Mouse (Mus musculus) lung, embryonic 14.5 days (tissue): ENCODE measurements around the gene Wdr82. TPM values are rescaled to one million over a fixed set of nuclear protein-coding genes. Genes with fewer than 3 reads are reported as not detected.

Experiments
- ATAC-seq: fragments of 200-750 bp; cut with Nextera tagmentation; 2 replicates; pipeline ENCODE4 v1.8.0; 2017; ENCODE audit warnings: mild to moderate bottlenecking, moderate TSS enrichment, moderate library complexity; ENCODE audit not compliant: insufficient read depth
- DNase-seq: peaks from one replicate; pipeline ENCODE4 v3.0.0-alpha.2; 2015
- H3K27ac ChIP-seq: fragments of 300-500 bp; sonication (generic); 2 replicates; pipeline ENCODE4 v1.5.1; 2014; ENCODE audit warnings: low read depth, mild to moderate bottlenecking, moderate library complexity
- H3K27me3 ChIP-seq: fragments of 300-500 bp; sonication (generic); 2 replicates; pipeline ENCODE4 v1.6.1; 2014; ENCODE audit warnings: low read length, control low read depth; ENCODE audit not compliant: insufficient read depth
- H3K36me3 ChIP-seq: fragments of 300-500 bp; sonication (generic); 2 replicates; pipeline ENCODE4 v1.6.1; 2014; ENCODE audit warnings: control low read depth; ENCODE audit not compliant: insufficient read depth
- H3K4me1 ChIP-seq: fragments of 300-500 bp; sonication (generic); 2 replicates; pipeline ENCODE4 v1.6.1; 2014; ENCODE audit warnings: antibody characterized with exemption, control low read depth; ENCODE audit not compliant: insufficient read depth
- H3K4me2 ChIP-seq: fragments of 300-500 bp; sonication (generic); 2 replicates; pipeline ENCODE4 v1.6.1; 2014; ENCODE audit warnings: mild to moderate bottlenecking
- H3K4me3 ChIP-seq: fragments of 300-500 bp; sonication (generic); 2 replicates; pipeline ENCODE4 v1.5.1; 2014; ENCODE audit warnings: low read depth, low read length
- H3K9ac ChIP-seq: fragments of 300-500 bp; sonication (generic); 2 replicates; pipeline ENCODE4 v1.6.1; 2014
- H3K9me3 ChIP-seq: fragments of 300-500 bp; sonication (generic); 2 replicates; pipeline ENCODE4 v1.6.1; 2016; ENCODE audit warnings: low read depth, low read length, control low read depth
- CTCF ChIP-seq: IDR thresholded peaks from 2 replicates; pipeline ENCODE4 v1.5.1; 2016; ENCODE audit warnings: antibody characterized with exemption, low read depth
- WGBS: fragments of 180-500 bp; shearing (Covaris S2); extraction: QIAGEN DNeasy Blood & Tissue Kit; methylation state at CpG from one replicate; pipeline ENCODE4 v1.1.7; 2014; 5-methylcytosine and 5-hydroxymethylcytosine counted together
- polyA plus RNA-seq: library from polyadenylated mRNA; unstranded; fragments of >200 nt; fragmentation: Nextera tagmentation; extraction: Ambion mirVana; gene quantifications from 2 replicates; pipeline ENCODE4 v1.2.1, GENCODE M21; 2014

Gene Wdr82
- polyA plus RNA-seq, 1 experiment from 2014 or later: 26.9 TPM

DNA sequence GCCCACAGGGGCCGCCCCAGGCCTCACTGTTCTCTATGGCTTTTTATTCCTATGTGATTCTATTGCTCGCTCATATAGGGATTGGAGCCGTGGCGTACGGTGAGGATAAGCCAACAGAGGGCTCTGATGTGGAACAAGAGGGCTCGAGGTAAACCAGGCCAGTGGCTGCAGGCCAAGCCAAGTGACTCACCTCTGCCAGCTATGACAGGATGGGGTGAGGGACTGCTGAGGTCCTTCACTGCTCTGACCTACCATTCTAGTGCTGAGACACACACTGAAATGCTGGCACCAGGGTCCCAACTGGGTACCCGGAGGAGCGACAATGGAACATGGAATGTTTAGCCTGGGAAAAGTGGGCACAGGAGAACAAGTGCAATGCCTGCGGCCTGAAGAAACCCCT, 16.6 kb upstream of the Wdr82 start:
- H3K4me1 ChIP-seq: no peaks in the 10 kb centered on the region
- no peak for TF ChIP-seq CTCF
- no peak overlapping the region for H3K4me3 ChIP-seq
- no peak overlapping the region for H3K4me2 ChIP-seq
- H3K27me3 ChIP-seq: peaks cover 17% of the 10 kb centered on the region
- H3K36me3 ChIP-seq: no peaks in the 10 kb centered on the region
- no peak overlapping the region for H3K9ac ChIP-seq
- DNase-seq: no peak
- no peak overlapping the region for H3K27ac ChIP-seq
- WGBS: 81% methylated on average over 9 of the region's 9 CpGs
- no peak for ATAC-seq
- no peaks in the 10 kb centered on the region for H3K9me3 ChIP-seq

DNA sequence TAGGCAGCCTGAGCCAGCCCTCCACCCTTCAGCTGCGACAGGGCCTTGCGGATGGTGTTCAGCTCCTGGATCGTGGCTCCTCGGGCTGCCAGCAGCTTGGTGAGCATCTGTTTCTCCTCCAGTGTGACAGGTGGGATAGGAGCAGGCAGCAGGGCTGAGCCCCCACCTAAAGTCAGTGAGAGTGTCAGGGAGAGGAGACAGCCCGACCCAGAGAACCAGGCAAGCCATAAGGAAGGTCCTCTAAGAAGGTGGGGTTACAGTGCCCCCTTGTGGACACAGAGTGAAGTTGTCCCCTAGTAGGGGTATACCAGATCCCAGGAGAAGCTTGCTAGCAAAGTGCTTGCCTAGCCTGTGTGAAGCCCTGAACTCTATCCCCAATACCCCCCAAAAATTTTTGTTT, 14.3 kb upstream of the Wdr82 start:
- DNase-seq (peak; percentile 75), ATAC-seq (peak; percentile 47)
- Histone ChIP-seq H3K27me3 (no peaks in the 10 kb centered on the region), H3K9ac (no peak overlapping the region), H3K4me3 (no peak overlapping the region), H3K4me2 (no peak overlapping the region), H3K4me1 (no peaks in the 10 kb centered on the region; the same call in 1 of the 2 replicates), H3K27ac (no peak overlapping the region), H3K36me3 (no peaks in the 10 kb centered on the region), H3K9me3 (no peaks in the 10 kb centered on the region)
- TF ChIP-seq CTCF: peak; percentile 82
- 41% methylated on average over 5 of the region's 5 CpGs for WGBS

DNA sequence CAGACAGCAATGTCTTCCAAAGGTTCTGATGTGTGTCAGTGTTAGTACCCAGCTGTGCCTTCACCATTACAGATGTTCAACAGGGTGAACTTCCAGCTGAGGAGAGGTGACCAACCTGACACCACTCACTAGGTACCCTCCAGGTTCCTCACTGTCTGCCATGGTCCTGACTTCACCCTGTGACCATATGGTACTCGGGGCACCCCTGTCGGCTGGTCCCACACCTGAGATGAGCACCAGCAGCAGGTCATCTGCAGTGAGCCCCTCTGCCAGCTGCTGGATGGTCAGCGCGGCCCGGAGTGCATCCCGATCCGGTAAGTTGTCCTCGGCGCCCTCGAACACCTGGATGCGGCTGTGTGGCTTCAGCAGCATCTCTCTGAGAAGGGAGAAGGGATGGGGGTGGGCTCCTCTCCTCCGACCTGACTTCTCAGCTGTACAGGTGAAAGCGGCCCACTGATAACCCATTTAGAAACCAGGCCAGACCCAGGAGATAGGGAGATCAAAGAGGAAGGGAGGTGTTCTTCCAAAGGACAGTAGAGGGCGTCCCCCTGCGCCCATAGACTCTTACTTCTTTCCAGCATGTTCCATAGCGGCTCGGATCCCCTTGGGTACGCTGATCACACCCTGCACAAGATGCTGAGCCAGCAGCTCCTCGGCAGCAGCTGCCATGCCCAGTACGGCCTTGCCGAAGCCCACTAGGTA, 13.7 kb upstream of the Wdr82 start:
- TF ChIP-seq CTCF: 0 out of 2 replicates have a peak, but pooled peaks have one; percentile 15
- no peaks in the 10 kb centered on the region for H3K27me3 ChIP-seq
- no peak overlapping the region for H3K4me3 ChIP-seq
- no peaks in the 10 kb centered on the region for H3K36me3 ChIP-seq
- H3K4me2 ChIP-seq: no peak overlapping the region
- H3K9me3 ChIP-seq: no peaks in the 10 kb centered on the region
- WGBS: 79% methylated on average over 21 of the region's 21 CpGs
- H3K9ac ChIP-seq: no peak overlapping the region
- no peak overlapping the region for H3K27ac ChIP-seq
- no peaks in the 10 kb centered on the region; the same call in 1 of the 2 replicates for H3K4me1 ChIP-seq
- ATAC-seq (no peak), DNase-seq (no peak)

- DNase-seq: no peak
- WGBS: 82% methylated on average over 10 of the region's 10 CpGs
- H3K4me1 ChIP-seq: no peaks in the 10 kb centered on the region; the same call in 1 of the 2 replicates
- H3K4me3 ChIP-seq: no peak overlapping the region
- no peak overlapping the region for H3K9ac ChIP-seq
- H3K27ac ChIP-seq: no peak overlapping the region
- no peak overlapping the region for H3K4me2 ChIP-seq
- H3K36me3 ChIP-seq: no peaks in the 10 kb centered on the region
- H3K9me3 ChIP-seq: no peaks in the 10 kb centered on the region
- H3K27me3 ChIP-seq: no peaks in the 10 kb centered on the region
- TF ChIP-seq CTCF: no peak; the same call in 1 of the 2 replicates
- no peak for ATAC-seq
Measured at GRCm38 (mm10) chr9:106157623-106157925, 13.2 kb upstream of the Wdr82 start.

DNA sequence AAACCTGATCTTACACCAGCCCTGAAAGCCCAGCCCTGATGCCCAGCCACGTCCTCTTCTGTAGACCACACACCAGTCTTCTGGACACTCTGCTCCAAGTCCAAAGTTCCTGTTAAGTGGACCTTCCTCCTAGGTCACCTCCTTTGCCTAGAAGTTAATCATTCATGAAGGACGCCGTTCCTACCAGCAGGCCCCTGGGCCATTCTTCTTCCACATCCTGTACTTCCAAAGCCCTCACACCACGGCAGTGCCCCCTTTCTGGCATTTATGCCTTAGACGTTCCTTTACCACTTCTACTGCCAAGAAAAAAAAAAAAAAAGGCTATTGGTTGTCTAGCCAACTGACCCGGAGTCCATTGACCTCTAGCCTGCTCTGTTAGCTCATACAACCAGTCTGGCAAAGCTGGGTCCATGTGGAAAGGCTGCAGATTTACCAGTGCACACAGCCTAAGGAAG, 12.7 kb upstream of the Wdr82 start, which contains the start of gene Glyctk:
Gene Glyctk, minus strand, starts transcription at position 102 of the 455 bp plus-strand sequence.
- DNase-seq (no peak), ATAC-seq (no peak)
- no peaks in the 10 kb centered on the region for H3K27me3 ChIP-seq
- TF ChIP-seq CTCF: no peak
- no peak within 1 kb of the TSS for H3K9ac ChIP-seq
- no peaks in the 10 kb centered on the region for H3K9me3 ChIP-seq
- H3K36me3 ChIP-seq: no peaks in the 10 kb centered on the region
- no peak within 1 kb of the TSS for H3K4me3 ChIP-seq
- no peaks in the 10 kb centered on the region; the same call in 1 of the 2 replicates for H3K4me1 ChIP-seq
- 73% methylated on average over 6 of the region's 6 CpGs for WGBS
- H3K4me2 ChIP-seq: no peak within 1 kb of the TSS
- no peak within 1 kb of the TSS for H3K27ac ChIP-seq

GRCm38 (mm10) chr9:106159237-106159636, 11.5 kb upstream of the Wdr82 start:
- ATAC-seq (no peak), DNase-seq (no peak)
- Histone ChIP-seq H3K9me3 (no peaks in the 10 kb centered on the region), H3K4me3 (peak overlapping the region; percentile 55; the same call in 1 of the 2 replicates), H3K4me2 (peak overlapping the region; percentile 63), H3K27ac (no peak overlapping the region), H3K36me3 (no peaks in the 10 kb centered on the region), H3K27me3 (no peaks in the 10 kb centered on the region), H3K9ac (no peak overlapping the region), H3K4me1 (no peaks in the 10 kb centered on the region; the same call in 1 of the 2 replicates)
- no peak for TF ChIP-seq CTCF
- 77% methylated on average over 9 of the region's 9 CpGs for WGBS

DNA sequence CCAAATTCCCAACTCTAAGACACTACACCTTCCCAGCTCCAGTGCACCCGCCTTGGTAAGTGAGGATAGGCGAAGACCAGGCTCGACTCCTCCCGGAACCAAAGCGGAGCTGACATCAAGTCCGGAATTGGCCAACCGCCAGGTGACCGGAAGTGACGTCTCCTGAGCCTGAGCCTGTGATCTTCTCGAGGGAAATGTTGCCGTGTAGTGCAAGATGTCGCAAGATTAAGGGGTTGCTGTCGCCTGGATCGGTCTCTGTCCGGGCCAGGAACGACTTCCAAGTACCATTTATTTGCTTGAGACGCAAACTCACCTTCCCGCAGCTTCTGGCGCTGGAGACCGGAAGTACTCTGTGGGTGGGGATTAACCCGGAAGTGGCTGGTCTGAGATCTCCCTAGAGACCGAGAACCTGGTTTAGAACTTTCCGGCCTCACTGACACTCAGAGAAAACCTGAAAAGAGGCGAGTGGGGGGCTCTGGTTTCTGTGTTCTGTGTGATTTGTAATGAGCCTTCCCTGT, 10.9 kb upstream of the Wdr82 start:
- Histone ChIP-seq H3K4me1 (no peaks in the 10 kb centered on the region; the same call in 1 of the 2 replicates), H3K36me3 (no peaks in the 10 kb centered on the region), H3K27ac (peak overlapping the region; percentile 95), H3K9ac (peak overlapping the region; percentile 65), H3K4me2 (peak overlapping the region; percentile 63), H3K27me3 (no peaks in the 10 kb centered on the region), H3K9me3 (no peaks in the 10 kb centered on the region), H3K4me3 (peak overlapping the region; percentile 55)
- WGBS: 4% methylated on average over 24 of the region's 24 CpGs
- ATAC-seq: peak; percentile 82
- TF ChIP-seq CTCF: no peak
- peak; percentile 99 for DNase-seq
